Mouse (Mus musculus) small intestine, adult 2 months (tissue): Measurements from ENCODE around the gene Ppbp. TPM values are rescaled to one million over a fixed set of nuclear protein-coding genes. Genes with fewer than 3 reads are reported as not detected.

Source experiments
- H3K27ac ChIP-seq: fragments of 200-500 bp; 2 replicates; pipeline ENCODE4 v1.5.1; 2012; ENCODE audit warnings: low read depth, low read length, control low read depth, inconsistent platforms; ENCODE audit not compliant: insufficient read depth
- H3K27me3 ChIP-seq: fragments of 200-500 bp; 2 replicates; pipeline ENCODE4 v1.6.1; 2012; ENCODE audit warnings: mild to moderate bottlenecking, moderate library complexity, low read length, inconsistent platforms; ENCODE audit not compliant: control insufficient read depth, insufficient read depth
- H3K36me3 ChIP-seq: fragments of 200-500 bp; 2 replicates; pipeline ENCODE4 v1.6.1; 2012; ENCODE audit warnings: mild to moderate bottlenecking, low read length, control low read depth, inconsistent platforms; ENCODE audit not compliant: control insufficient read depth, insufficient read depth
- H3K4me1 ChIP-seq: fragments of 200-500 bp; 2 replicates; pipeline ENCODE4 v1.6.1; 2012; ENCODE audit warnings: low read length, inconsistent platforms, mixed read lengths; ENCODE audit not compliant: control insufficient read depth, insufficient read depth, insufficient read length
- H3K4me3 ChIP-seq: fragments of 200-500 bp; 2 replicates; pipeline ENCODE4 v1.5.1; 2012; ENCODE audit warnings: low read depth, mild to moderate bottlenecking, control low read depth, inconsistent platforms, low read length, moderate library complexity
- CTCF ChIP-seq: fragments of 200-500 bp; IDR thresholded peaks from 2 replicates; pipeline ENCODE4 v1.5.1; 2012; ENCODE audit warnings: low read depth, mild to moderate bottlenecking, control low read depth, inconsistent platforms, low read length, moderate library complexity, mixed read lengths; ENCODE audit not compliant: insufficient replicate concordance, insufficient read length; ENCODE audit errors: extremely low read depth
- POLR2A ChIP-seq: fragments of 200-500 bp; IDR thresholded peaks from 2 replicates; pipeline ENCODE4 v1.6.1; 2012; ENCODE audit warnings: low read depth, mild to moderate bottlenecking, control low read depth, inconsistent platforms, low read length, moderate library complexity
- WGBS: fragments of 180-500 bp; shearing (Covaris S2); methylation state at CpG from one replicate; pipeline ENCODE4 v1.1.7; 2018; 5-methylcytosine and 5-hydroxymethylcytosine counted together
- polyA plus RNA-seq: library from polyadenylated mRNA; depleted of rRNA; stranded (reverse); fragments of >200 nt; gene quantifications from 2 replicates; pipeline ENCODE4 v1.2.3, GENCODE M21; 2012

The Ppbp gene
- polyA plus RNA-seq, 1 experiment = 0.18 TPM

DNA sequence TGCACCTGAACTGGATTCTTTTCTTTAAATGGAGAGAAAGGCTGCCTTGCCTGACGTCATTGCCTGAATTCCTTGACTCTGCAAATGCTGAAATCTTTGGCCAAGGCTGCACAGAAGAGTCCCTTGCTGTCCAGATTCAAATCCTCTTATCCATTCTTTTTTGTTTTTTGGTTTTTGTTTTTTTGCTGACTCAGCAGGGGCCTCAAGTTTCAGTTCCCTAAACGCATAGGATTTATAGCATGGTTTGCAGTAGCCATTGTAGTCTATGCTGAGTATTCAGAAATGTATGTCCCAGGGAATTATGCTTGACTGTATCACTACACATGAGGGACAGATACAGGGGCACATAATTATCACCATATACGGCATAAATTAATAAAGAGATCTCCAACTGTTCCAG is 3.1 kb downstream of the Ppbp start:
- TF ChIP-seq POLR2A (no peak), CTCF (no peak)
- H3K4me1 ChIP-seq = peaks cover 2% of the 10 kb centered on the region; the same call in 1 of the 2 replicates
- H3K4me3 ChIP-seq = no peak overlapping the region
- 79% methylated on average over 3 of the region's 3 CpGs for WGBS
- H3K27me3 ChIP-seq = no peaks in the 10 kb centered on the region
- H3K36me3 ChIP-seq = no peaks in the 10 kb centered on the region
- H3K27ac ChIP-seq = no peak overlapping the region

DNA sequence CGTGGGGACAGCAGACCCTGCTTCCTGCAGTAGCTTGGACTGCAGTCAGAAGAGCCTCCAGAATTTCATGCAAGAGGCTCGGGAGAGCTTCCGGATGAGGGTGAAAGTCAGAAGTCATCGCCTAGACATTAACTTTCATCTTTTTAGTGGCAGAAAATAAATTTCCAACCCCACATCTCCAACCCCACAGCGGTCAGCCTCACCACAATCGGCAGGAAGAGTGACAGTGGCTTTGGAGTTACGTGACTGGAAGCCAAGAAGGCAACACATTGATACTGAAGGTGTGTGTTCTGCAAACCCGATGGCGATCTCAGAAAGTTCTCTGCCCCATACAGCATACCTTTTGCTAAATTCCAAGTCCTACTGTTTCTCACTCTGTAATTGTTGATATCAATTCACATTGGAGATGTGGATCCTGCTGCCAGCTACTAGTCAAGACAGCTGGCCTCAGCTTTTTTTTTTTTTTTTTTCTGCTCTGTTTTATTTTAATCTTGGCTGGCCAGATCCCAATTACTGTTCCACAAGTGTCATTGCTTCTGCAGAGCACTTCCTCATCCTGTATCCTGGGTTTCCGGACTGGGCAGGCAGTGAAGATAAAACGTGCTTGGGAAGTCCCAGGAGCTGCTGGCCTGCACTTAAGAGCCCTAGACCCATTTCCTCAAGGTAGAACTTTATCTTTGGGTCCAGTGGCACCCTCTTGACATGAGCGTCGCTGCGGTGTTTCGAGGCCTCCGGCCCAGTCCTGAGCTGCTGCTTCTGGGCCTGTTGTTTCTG is 3.7 kb downstream of the Ppbp start, which contains the start of gene Pf4:
Pf4 (plus strand) TSS at position 556 of the 774 bp plus-strand sequence.
- Histone ChIP-seq H3K27ac (no peak within 1 kb of the TSS), H3K4me3 (peak within 1 kb of the TSS; percentile 22), H3K36me3 (no peaks in the 10 kb centered on the region), H3K4me1 (peaks cover 2% of the 10 kb centered on the region; the same call in 1 of the 2 replicates), H3K27me3 (no peaks in the 10 kb centered on the region)
- no peak for TF ChIP-seq POLR2A
- no peak for TF ChIP-seq CTCF
- 61% methylated on average over 16 of the region's 16 CpGs for WGBS

DNA sequence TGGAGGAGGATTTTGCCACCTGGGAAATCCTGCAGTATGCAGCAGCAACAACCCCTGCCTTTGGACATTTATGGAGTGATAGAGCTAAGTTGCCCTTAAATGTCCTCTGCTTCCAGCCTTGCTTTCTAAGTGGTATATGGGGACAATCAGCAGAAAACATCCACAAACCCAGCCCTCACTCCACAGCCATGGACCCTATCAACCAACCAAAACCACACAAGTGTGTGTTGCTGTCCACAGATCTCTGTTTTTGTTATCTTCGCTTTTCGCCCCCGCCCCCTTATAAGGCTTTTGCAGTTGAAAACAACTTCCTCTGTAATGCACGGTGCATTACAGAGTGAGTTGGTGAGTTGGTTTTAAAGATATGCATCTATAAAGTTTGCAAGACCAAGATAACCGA is 7.2 kb downstream of the Ppbp start:
- TF ChIP-seq CTCF = no peak
- TF ChIP-seq POLR2A = no peak
- no peaks in the 10 kb centered on the region for H3K27me3 ChIP-seq
- peaks cover 2% of the 10 kb centered on the region; the same call in 1 of the 2 replicates for H3K4me1 ChIP-seq
- no peak overlapping the region for H3K27ac ChIP-seq
- H3K36me3 ChIP-seq = no peaks in the 10 kb centered on the region
- H3K4me3 ChIP-seq = no peak overlapping the region
- WGBS = 74% methylated on average over 5 of the region's 5 CpGs

DNA sequence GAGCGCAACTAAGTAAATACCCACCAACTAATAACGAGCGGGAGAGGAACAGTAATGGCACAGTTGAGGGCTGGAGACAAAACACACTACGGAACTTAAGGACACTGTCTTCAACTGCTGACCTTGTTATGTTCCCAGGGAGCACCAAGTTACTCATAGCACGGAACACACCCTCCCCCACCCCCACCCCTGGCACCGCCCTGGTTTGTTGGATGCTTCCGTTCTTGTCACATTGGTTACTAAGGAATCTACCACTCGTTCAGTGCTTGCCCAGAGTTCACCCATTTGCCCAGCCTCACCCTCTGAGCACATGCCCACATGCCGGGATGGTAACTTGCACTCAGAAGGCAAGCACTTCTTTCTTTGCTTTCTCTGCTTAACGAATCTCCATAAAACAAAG is 9.3 kb downstream of the Ppbp start:
- H3K36me3 ChIP-seq = no peaks in the 10 kb centered on the region
- no peaks in the 10 kb centered on the region for H3K4me1 ChIP-seq
- H3K27me3 ChIP-seq = no peaks in the 10 kb centered on the region
- TF ChIP-seq POLR2A (no peak), CTCF (no peak)
- 69% methylated on average over 10 of the region's 10 CpGs for WGBS
- no peak overlapping the region for H3K4me3 ChIP-seq
- no peak overlapping the region for H3K27ac ChIP-seq

DNA sequence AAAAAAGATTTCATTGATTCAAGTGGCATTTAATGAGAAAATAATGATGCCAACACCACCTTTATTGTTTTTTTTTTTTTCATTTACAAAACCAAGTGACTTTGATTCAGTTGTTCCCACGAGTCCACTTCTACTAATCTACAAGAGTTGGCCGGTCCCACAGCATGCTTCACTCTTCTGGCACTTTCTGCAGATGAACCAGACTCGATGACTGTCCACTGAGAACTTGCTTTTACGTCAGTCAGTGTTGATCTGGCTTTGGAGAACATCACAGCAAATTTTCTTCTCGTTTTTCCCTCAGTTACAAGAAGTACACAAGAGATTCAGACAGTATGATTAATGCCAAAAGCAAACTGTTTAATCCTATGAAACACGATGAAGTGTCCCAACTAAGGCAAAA is 10.5 kb downstream of the Ppbp start:
- no peaks in the 10 kb centered on the region for H3K36me3 ChIP-seq
- 67% methylated on average over 6 of the region's 6 CpGs for WGBS
- no peaks in the 10 kb centered on the region for H3K27me3 ChIP-seq
- no peak overlapping the region for H3K27ac ChIP-seq
- TF ChIP-seq CTCF = no peak
- no peak for TF ChIP-seq POLR2A
- H3K4me1 ChIP-seq = no peaks in the 10 kb centered on the region
- H3K4me3 ChIP-seq = no peak overlapping the region

DNA sequence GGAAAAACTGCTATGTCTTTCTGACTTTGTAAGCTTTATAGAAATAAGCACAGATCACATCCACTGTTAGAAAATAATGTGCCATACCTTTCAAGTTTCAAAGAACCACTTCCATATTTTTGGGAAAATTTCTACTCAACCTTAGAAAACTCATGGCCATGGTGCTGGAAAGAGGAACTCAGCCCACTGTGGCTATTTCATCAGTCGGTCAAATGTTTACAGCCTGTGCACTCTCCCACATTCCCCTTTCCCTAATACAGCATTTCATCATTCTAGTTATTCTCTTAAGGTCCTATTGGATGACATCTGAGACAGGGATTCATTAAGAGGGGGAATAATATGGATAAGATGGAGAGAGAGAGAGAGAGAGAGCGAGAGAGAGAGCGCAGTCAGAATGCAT is 15.4 kb downstream of the Ppbp start:
- Histone ChIP-seq H3K27ac (no peak overlapping the region), H3K27me3 (no peaks in the 10 kb centered on the region; the same call in 1 of the 2 replicates), H3K4me1 (peaks cover 4% of the 10 kb centered on the region; the same call in 1 of the 2 replicates), H3K4me3 (no peak overlapping the region), H3K36me3 (no peaks in the 10 kb centered on the region)
- no peak for TF ChIP-seq CTCF
- no peak for TF ChIP-seq POLR2A
- 78% methylated on average over 3 of the region's 3 CpGs for WGBS
